In genomic region chr12:113155887-113156539, GRCm38 (mm10) we compare ENCODE assay signal across 8 mouse cellular contexts. TPM values are rescaled to one million over a fixed set of nuclear protein-coding genes. Genes with fewer than 3 reads are reported as not detected.
DNase-seq lines count a peak whose midpoint lies in the region; ATAC-seq and TF ChIP-seq lines count a peak whose summit lies in the region.

Tedc1 (plus strand) TSS chr12:113156421.

- DNase-seq in MEL (ENCODE audit: low read depth, low spot score), result peak; percentile 100
- DNase-seq in cerebellum, adult 2 months, result peak; percentile 99
- DNase-seq in forebrain, postnatal 0 days, result peak; percentile 100
- DNase-seq in layer of hippocampus, adult 9-10 months (ENCODE audit: low spot score), result peak; percentile 94
- DNase-seq in ovary, postnatal 10 days (ENCODE audit: low spot score), result peak; percentile 97
- DNase-seq in thymus, postnatal 10 days (ENCODE audit: low spot score in 2 of 2), result peak; percentile 100

- peak within 1 kb of the TSS; percentile 74 for H3K9ac ChIP-seq in MEL (ENCODE audit: control insufficient read depth, low read depth, low read length, poor library complexity, severe bottlenecking)
- peak within 1 kb of the TSS; percentile 45 for H3K9ac ChIP-seq in forebrain, postnatal 0 days
- peak within 1 kb of the TSS; percentile 77 for H3K9ac ChIP-seq in lung, embryonic 16.5 days (ENCODE audit: low read length)

- TF ChIP-seq EP300 in MEL (IDR thresholded peaks at IDR 0.05; ENCODE audit: low read depth in 1 of 2, low read length in 2 of 2), result no peak

- under 1% methylated on average over 46 of the region's 46 CpGs for WGBS in cerebellum, adult 2 months
- WGBS in forebrain, postnatal 0 days, result 1% methylated on average over 46 of the region's 46 CpGs
- under 1% methylated on average over 46 of the region's 46 CpGs for WGBS in lung, embryonic 16.5 days

- H3K4me2 ChIP-seq in forebrain, postnatal 0 days (ENCODE audit: low read depth), result peak within 1 kb of the TSS; percentile 93
- peak within 1 kb of the TSS; percentile 88 for H3K4me2 ChIP-seq in lung, embryonic 16.5 days (ENCODE audit: low read depth, low read length)

- peak in 1 of 3 experiments; percentile 99; a peak in 2 of 6 replicates for TF ChIP-seq CTCF in MEL (IDR thresholded peaks at IDR 0.05 in 2 of 3, conservative IDR thresholded peaks at IDR 0.05 in 1 of 3; ENCODE audit: control insufficient read depth in 1 of 3, insufficient read depth in 1 of 3, low read depth in 2 of 3, low read length in 3 of 3, poor library complexity in 1 of 3, severe bottlenecking in 1 of 3)
- peak; percentile 88 for TF ChIP-seq CTCF in cerebellum, adult 2 months (IDR thresholded peaks at IDR 0.05; ENCODE audit: borderline replicate concordance, insufficient read depth, low read depth, low read length)
- TF ChIP-seq CTCF in forebrain, postnatal 0 days (IDR thresholded peaks at IDR 0.05; ENCODE audit: low read depth), result peak; percentile 99

- H3K27me3 ChIP-seq in MEL (ENCODE audit: control insufficient read depth in 1 of 2, insufficient read depth in 2 of 2, low read length in 2 of 2), result no peaks in the 10 kb centered on the region
- H3K27me3 ChIP-seq in cerebellum, adult 2 months (ENCODE audit: control insufficient read depth, insufficient read depth, low read length), result 0 out of 2 replicates have a peak, but pooled peaks cover 2% of the 10 kb centered on the region
- no peaks in the 10 kb centered on the region for H3K27me3 ChIP-seq in forebrain, postnatal 0 days (ENCODE audit: insufficient read depth, low read length)
- no peaks in the 10 kb centered on the region for H3K27me3 ChIP-seq in lung, embryonic 16.5 days (ENCODE audit: control insufficient read depth, insufficient read depth, low read depth, low read length)

- peak in 1 of 2 experiments; percentile 80; a peak in 2 of 4 replicates for TF ChIP-seq POLR2A in MEL (IDR thresholded peaks at IDR 0.05; ENCODE audit: control insufficient read depth in 1 of 2, insufficient read depth in 1 of 2, low read depth in 1 of 2, low read length in 2 of 2, poor library complexity in 1 of 2)
- peak; percentile 20; the same call in 1 of the 2 replicates for TF ChIP-seq POLR2A in cerebellum, adult 2 months (IDR thresholded peaks at IDR 0.05; ENCODE audit: borderline replicate concordance, insufficient read depth, low read length)

- H3K79me2 ChIP-seq in MEL (ENCODE audit: control insufficient read depth, insufficient read depth, low read length, poor library complexity), result peaks cover 10% of the 10 kb centered on the region

- ATAC-seq in forebrain, postnatal 0 days, result peak; percentile 96
- peak; percentile 88 to 91 for ATAC-seq in hematopoietic stem cell, adult 5-6 weeks (replicated peaks in 1 of 2; ENCODE audit: insufficient read depth in 1 of 2, low FRiP score in 2 of 2, low TSS enrichment in 1 of 2, low read depth in 1 of 2, poor library complexity in 2 of 2, severe bottlenecking in 2 of 2)
- peak; percentile 95 for ATAC-seq in lung, embryonic 16.5 days (ENCODE audit: low read depth)

- peaks cover 9 to 26% of the 10 kb centered on the region in 2 experiments for H3K4me1 ChIP-seq in MEL (ENCODE audit: control insufficient read depth in 1 of 2, insufficient read depth in 2 of 2, low read length in 2 of 2)
- no peaks in the 10 kb centered on the region; the same call in 1 of the 2 replicates for H3K4me1 ChIP-seq in cerebellum, adult 2 months (ENCODE audit: control insufficient read depth, insufficient read depth, low read length)
- H3K4me1 ChIP-seq in forebrain, postnatal 0 days (ENCODE audit: insufficient read depth), result peaks cover 18% of the 10 kb centered on the region; the same call in 1 of the 2 replicates
- peaks cover 25% of the 10 kb centered on the region for H3K4me1 ChIP-seq in lung, embryonic 16.5 days (replicated peaks; ENCODE audit: control insufficient read depth, insufficient read depth, low read length)

- peak within 1 kb of the TSS; percentile 68 to 71 for H3K4me3 ChIP-seq in MEL (ENCODE audit: control insufficient read depth in 1 of 2, insufficient read depth in 1 of 2, low read depth in 2 of 2, low read length in 2 of 2)
- peak within 1 kb of the TSS; percentile 60 for H3K4me3 ChIP-seq in cerebellum, adult 2 months (replicated peaks; ENCODE audit: insufficient read depth, low read depth, low read length)
- H3K4me3 ChIP-seq in forebrain, postnatal 0 days (ENCODE audit: low read depth, low read length), result peak within 1 kb of the TSS; percentile 63
- peak within 1 kb of the TSS; percentile 84 for H3K4me3 ChIP-seq in lung, embryonic 16.5 days (ENCODE audit: low read length)

- no peak for TF ChIP-seq RAD21 in MEL (IDR thresholded peaks at IDR 0.05; ENCODE audit: low read depth, low read length)

- peaks cover 0 to 11% of the 10 kb centered on the region in 2 experiments; a peak in 2 of 4 replicates for H3K36me3 ChIP-seq in MEL (ENCODE audit: control insufficient read depth in 1 of 2, insufficient read depth in 2 of 2, low read length in 2 of 2)
- H3K36me3 ChIP-seq in forebrain, postnatal 0 days (ENCODE audit: insufficient read depth), result no peaks in the 10 kb centered on the region
- H3K36me3 ChIP-seq in lung, embryonic 16.5 days (ENCODE audit: control insufficient read depth, insufficient read depth, low read length), result peaks cover 7% of the 10 kb centered on the region

- H3K27ac ChIP-seq in MEL (ENCODE audit: control insufficient read depth, low read depth, low read length), result peak within 1 kb of the TSS; percentile 62
- peak within 1 kb of the TSS; percentile 21; the same call in 1 of the 2 replicates for H3K27ac ChIP-seq in cerebellum, adult 2 months (ENCODE audit: insufficient read depth, low read length)
- peak within 1 kb of the TSS; percentile 62 for H3K27ac ChIP-seq in forebrain, postnatal 0 days (ENCODE audit: low read depth, low read length)
- H3K27ac ChIP-seq in lung, embryonic 16.5 days (ENCODE audit: low read length), result peak within 1 kb of the TSS; percentile 96

- H3K9me3 ChIP-seq in MEL (replicated peaks; ENCODE audit: insufficient read depth, low read length), result no peaks in the 10 kb centered on the region
- no peaks in the 10 kb centered on the region for H3K9me3 ChIP-seq in forebrain, postnatal 0 days (ENCODE audit: low read length)
- H3K9me3 ChIP-seq in lung, embryonic 16.5 days (ENCODE audit: control insufficient read depth, low read length), result no peaks in the 10 kb centered on the region

TF ChIP-seq in MEL, 35 proteins besides CTCF, POLR2A, EP300 and RAD21:
- no peak for TF ChIP-seq MYB (IDR thresholded peaks at IDR 0.05; ENCODE audit: low read depth, low read length)
- no peak for TF ChIP-seq MEF2A (IDR thresholded peaks at IDR 0.05; ENCODE audit: extremely low read depth, insufficient replicate concordance, low read depth, low read length, poor library complexity, severe bottlenecking)
- no peak for TF ChIP-seq MAZ (IDR thresholded peaks at IDR 0.05; ENCODE audit: low read depth, low read length)
- TF ChIP-seq MAFK (IDR thresholded peaks at IDR 0.05; ENCODE audit: borderline replicate concordance, low read depth, low read length), result no peak
- TF ChIP-seq RCOR1 (IDR thresholded peaks at IDR 0.05; ENCODE audit: low read depth, low read length), result no peak
- TF ChIP-seq GATA1 (IDR thresholded peaks at IDR 0.05; ENCODE audit: low read depth, low read length), result peak; percentile 24; the same call in 1 of the 2 replicates
- no peak for TF ChIP-seq TCF12 (IDR thresholded peaks at IDR 0.05; ENCODE audit: low read depth, low read length)
- no peak for TF ChIP-seq MYC (IDR thresholded peaks at IDR 0.05; ENCODE audit: low read depth, low read length)

RNA-seq across cellular contexts. Expression of gene Tedc1, which starts in this region (rescaled TPM):
- 40.6 and 50.7 TPM in 2 replicates for total RNA-seq in MEL (2012; rRNA removed)
- polyA plus RNA-seq in MEL (2012; ENCODE audit: insufficient read depth in 1 of 2, insufficient read length in 2 of 2, low read depth in 1 of 2, low replicate concordance in 2 of 2, missing spikeins in 1 of 2), result 10 to 100 TPM in 1 of 2 experiments, not detected in 1; 74.7 TPM
- 1.1 and 1.6 TPM in 2 replicates for polyA plus RNA-seq in cerebellum, adult 2 months (2012; rRNA removed)
- 7.8 and 8.6 TPM in 2 replicates for total RNA-seq in forebrain, postnatal 0 days (2014; rRNA removed)
- polyA plus RNA-seq in forebrain, postnatal 0 days (2015; fragmentation: Nextera tagmentation; extraction: Ambion mirVana), result 7.6 and 10.0 TPM in 2 replicates
- 8.8 and 18.8 TPM in 2 replicates for total RNA-seq in hematopoietic stem cell, adult 5-6 weeks (2017)
- 31.4 and 34.5 TPM in 2 replicates for polyA plus RNA-seq in lung, embryonic 16.5 days (2015; fragmentation: Nextera tagmentation; extraction: Ambion mirVana)

Comparison
In these comparisons a context has a peak if more than half of its experiments do, and no peak if none do; other contexts are left out.
1. Peak in every context shown above with its lines: DNase-seq, ATAC-seq, H3K4me3 ChIP-seq and H3K27ac ChIP-seq.
2. H3K27ac ChIP-seq: peak in every context shown above with its lines; median percentile 96 in lung, embryonic 16.5 days; 62 in MEL; 62 in forebrain, postnatal 0 days; 21 in cerebellum, adult 2 months.